Mouse (Mus musculus) forebrain, embryonic 13.5 days (tissue): Measurements from ENCODE around the gene Ssx2ip. TPM values are rescaled to one million over a fixed set of nuclear protein-coding genes. Genes with fewer than 3 reads are reported as not detected.

ENCODE experiments used
- ATAC-seq: fragments of 200-750 bp; cut with Nextera tagmentation; 2 replicates; pipeline ENCODE4 v1.8.0; 2017
- H3K27ac ChIP-seq: fragments of 300-500 bp; sonication (generic); 2 replicates; pipeline ENCODE4 v1.5.1; 2015; ENCODE audit warnings: inconsistent platforms, mild to moderate bottlenecking, moderate library complexity
- H3K27me3 ChIP-seq: fragments of 300-500 bp; sonication (generic); 2 replicates; pipeline ENCODE4 v1.6.1; 2015; ENCODE audit warnings: mild to moderate bottlenecking, inconsistent platforms
- H3K36me3 ChIP-seq: fragments of 300-500 bp; sonication (generic); 2 replicates; pipeline ENCODE4 v1.6.1; 2015; ENCODE audit warnings: mild to moderate bottlenecking, inconsistent platforms; ENCODE audit not compliant: poor library complexity, severe bottlenecking
- H3K4me1 ChIP-seq: fragments of 300-500 bp; sonication (generic); 2 replicates; pipeline ENCODE4 v1.6.1; 2015; ENCODE audit warnings: inconsistent platforms
- H3K4me2 ChIP-seq: fragments of 300-500 bp; sonication (generic); 2 replicates; pipeline ENCODE4 v1.6.1; 2015; ENCODE audit warnings: inconsistent platforms, mild to moderate bottlenecking, moderate library complexity
- H3K4me3 ChIP-seq: fragments of 300-500 bp; sonication (generic); 2 replicates; pipeline ENCODE4 v1.5.1; 2015; ENCODE audit warnings: mild to moderate bottlenecking, inconsistent platforms
- H3K9ac ChIP-seq: fragments of 300-500 bp; sonication (generic); 2 replicates; pipeline ENCODE4 v1.6.1; 2015; ENCODE audit warnings: mild to moderate bottlenecking, inconsistent platforms
- H3K9me3 ChIP-seq: fragments of 300-500 bp; sonication (generic); replicated peaks from 2 replicates; pipeline ENCODE4 v1.6.1; 2016; ENCODE audit warnings: inconsistent platforms
- WGBS: fragments of 180-500 bp; shearing (Covaris S2); methylation state at CpG from one replicate; pipeline ENCODE4 v1.1.7; 2015; 5-methylcytosine and 5-hydroxymethylcytosine counted together
- polyA plus RNA-seq: library from polyadenylated mRNA; unstranded; fragments of >200 nt; fragmentation: Nextera tagmentation; extraction: Ambion mirVana; gene quantifications from 2 replicates; pipeline ENCODE4 v1.2.1, GENCODE M21; 2015

Ssx2ip gene
- polyA plus RNA-seq, 1 experiment from 2014 or later, result 22.8 TPM

GRCm38 (mm10) chr3:146440422-146440821, 36.0 kb downstream of the Ssx2ip start:
- Histone ChIP-seq H3K4me2 (no peak overlapping the region), H3K4me3 (no peak overlapping the region), H3K27ac (no peak overlapping the region), H3K36me3 (peaks cover 67% of the 10 kb centered on the region), H3K9ac (no peak overlapping the region), H3K27me3 (no peaks in the 10 kb centered on the region), H3K9me3 (no peaks in the 10 kb centered on the region), H3K4me1 (no peaks in the 10 kb centered on the region)
- 89% methylated on average over 7 of the region's 7 CpGs for WGBS
- no peak for ATAC-seq

- Histone ChIP-seq H3K36me3 (peaks cover 55% of the 10 kb centered on the region), H3K4me2 (no peak overlapping the region), H3K27ac (no peak overlapping the region), H3K9ac (no peak overlapping the region), H3K4me1 (no peaks in the 10 kb centered on the region), H3K27me3 (no peaks in the 10 kb centered on the region), H3K9me3 (no peaks in the 10 kb centered on the region), H3K4me3 (no peak overlapping the region)
- no peak for ATAC-seq
- WGBS, result 94% methylated on average over 7 of the region's 7 CpGs
These were observed 38.0 kb downstream of the Ssx2ip start for GRCm38 (mm10) chr3:146442484-146442883.

GRCm38 (mm10) chr3:146442936-146443335, 38.5 kb downstream of the Ssx2ip start:
- WGBS, result 88% methylated on average over 8 of the region's 8 CpGs
- no peak for ATAC-seq
- H3K4me3 ChIP-seq, result no peak overlapping the region
- H3K4me2 ChIP-seq, result no peak overlapping the region
- no peaks in the 10 kb centered on the region for H3K27me3 ChIP-seq
- H3K9ac ChIP-seq, result no peak overlapping the region
- no peak overlapping the region for H3K27ac ChIP-seq
- H3K9me3 ChIP-seq, result no peaks in the 10 kb centered on the region
- H3K4me1 ChIP-seq, result no peaks in the 10 kb centered on the region
- peaks cover 51% of the 10 kb centered on the region for H3K36me3 ChIP-seq

- H3K36me3 ChIP-seq, result peaks cover 48% of the 10 kb centered on the region
- H3K4me3 ChIP-seq, result no peak overlapping the region
- no peak overlapping the region for H3K27ac ChIP-seq
- no peak overlapping the region for H3K9ac ChIP-seq
- no peaks in the 10 kb centered on the region for H3K4me1 ChIP-seq
- H3K4me2 ChIP-seq, result no peak overlapping the region
- ATAC-seq, result no peak
- WGBS, result 84% methylated on average over 7 of the region's 7 CpGs
- no peaks in the 10 kb centered on the region for H3K27me3 ChIP-seq
- H3K9me3 ChIP-seq, result no peaks in the 10 kb centered on the region
These were observed 38.9 kb downstream of the Ssx2ip start for GRCm38 (mm10) chr3:146443380-146443779.

- 89% methylated on average over 7 of the region's 7 CpGs for WGBS
- ATAC-seq, result no peak
- peaks cover 38% of the 10 kb centered on the region for H3K36me3 ChIP-seq
- H3K27ac ChIP-seq, result no peak overlapping the region
- no peak overlapping the region for H3K4me3 ChIP-seq
- H3K9ac ChIP-seq, result no peak overlapping the region
- H3K4me2 ChIP-seq, result no peak overlapping the region
- no peaks in the 10 kb centered on the region for H3K9me3 ChIP-seq
- peaks cover 1% of the 10 kb centered on the region for H3K4me1 ChIP-seq
- no peaks in the 10 kb centered on the region for H3K27me3 ChIP-seq
These were observed 40.4 kb downstream of the Ssx2ip start for GRCm38 (mm10) chr3:146444880-146445279.

- H3K27me3 ChIP-seq, result no peaks in the 10 kb centered on the region
- 90% methylated on average over 5 of the region's 5 CpGs for WGBS
- H3K9me3 ChIP-seq, result no peaks in the 10 kb centered on the region
- no peak overlapping the region for H3K27ac ChIP-seq
- H3K4me1 ChIP-seq, result peaks cover 10% of the 10 kb centered on the region
- H3K9ac ChIP-seq, result no peak overlapping the region
- H3K4me2 ChIP-seq, result no peak overlapping the region
- H3K36me3 ChIP-seq, result peaks cover 28% of the 10 kb centered on the region
- no peak overlapping the region for H3K4me3 ChIP-seq
- no peak for ATAC-seq
These were observed 42.7 kb downstream of the Ssx2ip start for GRCm38 (mm10) chr3:146447156-146447555.

- H3K9ac ChIP-seq, result no peak overlapping the region
- no peaks in the 10 kb centered on the region for H3K27me3 ChIP-seq
- WGBS, result 87% methylated on average over 3 of the region's 3 CpGs
- no peak overlapping the region for H3K27ac ChIP-seq
- no peak overlapping the region for H3K4me3 ChIP-seq
- H3K9me3 ChIP-seq, result no peaks in the 10 kb centered on the region
- no peak for ATAC-seq
- H3K4me1 ChIP-seq, result peaks cover 10% of the 10 kb centered on the region
- H3K36me3 ChIP-seq, result peaks cover 28% of the 10 kb centered on the region
- H3K4me2 ChIP-seq, result no peak overlapping the region
These were observed 43.2 kb downstream of the Ssx2ip start for GRCm38 (mm10) chr3:146447598-146447997.

- 92% methylated on average over 10 of the region's 10 CpGs for WGBS
- Histone ChIP-seq H3K27ac (no peak overlapping the region), H3K4me1 (peaks cover 10% of the 10 kb centered on the region), H3K27me3 (no peaks in the 10 kb centered on the region), H3K9ac (no peak overlapping the region), H3K9me3 (no peaks in the 10 kb centered on the region), H3K4me3 (no peak overlapping the region), H3K36me3 (peaks cover 24% of the 10 kb centered on the region), H3K4me2 (no peak overlapping the region)
- ATAC-seq, result no peak
These were observed 43.9 kb downstream of the Ssx2ip start for GRCm38 (mm10) chr3:146448372-146448771.

- H3K9ac ChIP-seq, result no peak overlapping the region
- ATAC-seq, result no peak
- no peaks in the 10 kb centered on the region for H3K27me3 ChIP-seq
- H3K36me3 ChIP-seq, result peaks cover 18% of the 10 kb centered on the region
- no peak overlapping the region for H3K4me3 ChIP-seq
- H3K9me3 ChIP-seq, result no peaks in the 10 kb centered on the region
- WGBS, result 81% methylated on average over 6 of the region's 6 CpGs
- peaks cover 10% of the 10 kb centered on the region for H3K4me1 ChIP-seq
- H3K4me2 ChIP-seq, result no peak overlapping the region
- no peak overlapping the region for H3K27ac ChIP-seq
These were observed 44.5 kb downstream of the Ssx2ip start for GRCm38 (mm10) chr3:146448969-146449368.

- peak within 1 kb of the TSS; percentile 72 for H3K4me2 ChIP-seq
- ATAC-seq, result no peak; the same call in 1 of the 2 replicates
- H3K4me3 ChIP-seq, result peak within 1 kb of the TSS; percentile 54
- H3K9ac ChIP-seq, result peak within 1 kb of the TSS; percentile 73
- H3K4me1 ChIP-seq, result peaks cover 10% of the 10 kb centered on the region
- H3K27me3 ChIP-seq, result no peaks in the 10 kb centered on the region
- peak within 1 kb of the TSS; percentile 49 for H3K27ac ChIP-seq
- peaks cover 14% of the 10 kb centered on the region for H3K36me3 ChIP-seq
- no peaks in the 10 kb centered on the region for H3K9me3 ChIP-seq
- 53% methylated on average over 9 of the region's 9 CpGs for WGBS
These were observed 45.4 kb downstream of the Ssx2ip start, which contains the start of gene Ctbs for GRCm38 (mm10) chr3:146449745-146450250. Gene Ctbs, plus strand, starts transcription at chr3:146449795.

GRCm38 (mm10) chr3:146450371-146450841, 46.0 kb downstream of the Ssx2ip start:
- Histone ChIP-seq H3K9ac (peak overlapping the region; percentile 73), H3K4me2 (peak overlapping the region; percentile 72), H3K36me3 (peaks cover 8% of the 10 kb centered on the region), H3K4me1 (peaks cover 10% of the 10 kb centered on the region), H3K27me3 (no peaks in the 10 kb centered on the region), H3K27ac (peak overlapping the region; percentile 49), H3K4me3 (peak overlapping the region; percentile 54), H3K9me3 (no peaks in the 10 kb centered on the region)
- WGBS, result under 1% methylated on average over 29 of the region's 29 CpGs
- ATAC-seq, result peak; percentile 99

- H3K4me3 ChIP-seq, result no peak overlapping the region
- no peaks in the 10 kb centered on the region for H3K36me3 ChIP-seq
- H3K4me2 ChIP-seq, result no peak overlapping the region
- H3K9ac ChIP-seq, result no peak overlapping the region
- H3K4me1 ChIP-seq, result peaks cover 10% of the 10 kb centered on the region
- no peak for ATAC-seq
- no peaks in the 10 kb centered on the region for H3K9me3 ChIP-seq
- WGBS, result 78% methylated on average over 5 of the region's 5 CpGs
- H3K27ac ChIP-seq, result no peak overlapping the region
- no peaks in the 10 kb centered on the region for H3K27me3 ChIP-seq
These were observed 46.9 kb downstream of the Ssx2ip start for GRCm38 (mm10) chr3:146451375-146451774.

GRCm38 (mm10) chr3:146462939-146463338, 58.5 kb downstream of the Ssx2ip start:
- no peaks in the 10 kb centered on the region for H3K27me3 ChIP-seq

More at GRCm38 (mm10) chr3:146462939-146463338, 58.5 kb downstream of the Ssx2ip start:
- H3K9ac ChIP-seq, result no peak overlapping the region
- no peak overlapping the region for H3K4me3 ChIP-seq
- H3K4me2 ChIP-seq, result no peak overlapping the region
- H3K4me1 ChIP-seq, result no peaks in the 10 kb centered on the region
- H3K27ac ChIP-seq, result no peak overlapping the region
- 65% methylated on average over 2 of the region's 2 CpGs for WGBS
- H3K36me3 ChIP-seq, result no peaks in the 10 kb centered on the region
- no peaks in the 10 kb centered on the region for H3K9me3 ChIP-seq
- no peak for ATAC-seq
